Mouse (Mus musculus) CD8-positive naive resting alpha-beta T cell, adult 57 days (primary cell): ENCODE data around the gene Treml1. TPM values are rescaled to one million over a fixed set of nuclear protein-coding genes. Genes with fewer than 3 reads are reported as not detected.

Source experiments
- total RNA-seq: library from RNA; stranded (reverse); gene quantifications from one replicate; pipeline ENCODE4 v1.2.4, GENCODE M21; 2023

Gene Treml1
- total RNA-seq: not detected

GRCm38 (mm10) chr17:48359616-48360015 is at the start of gene Treml1:
Treml1 (plus strand) TSS chr17:48359916.

GRCm38 (mm10) chr17:48315905-48316579 is 43.7 kb upstream of the Treml1 start, which contains the start of gene B430306N03Rik:
B430306N03Rik (plus strand) TSS chr17:48316141.

GRCm38 (mm10) chr17:48346231-48346630 is 13.5 kb upstream of the Treml1 start, which contains the start of gene Trem2:
Trem2 (plus strand) TSS chr17:48346401.

GRCm38 (mm10) chr17:48409380-48410298 is 49.9 kb downstream of the Treml1 start, which contains the start of the genes Nfya and Oard1:
Nfya (minus strand) TSS chr17:48409906.
Oard1 (plus strand) TSS chr17:48410014.

Other genes with a start within 250 kb of the Treml1 start
- not detected for gene 9830107B12Rik, start 213.6 kb upstream of the Treml1 start, total RNA-seq
- gene A530064D06Rik, start 192.6 kb upstream of the Treml1 start, total RNA-seq: 1.6 TPM
- gene Trem1, start 127.1 kb upstream of the Treml1 start, total RNA-seq: 1.2 TPM
- gene Trem3, start 112.1 kb upstream of the Treml1 start, total RNA-seq: 0.89 TPM
- 2.9 TPM for gene Treml4, start 95.6 kb upstream of the Treml1 start, total RNA-seq
- 78.0 TPM for gene Treml2, start 60.4 kb upstream of the Treml1 start, total RNA-seq
- 3.5 TPM for gene B430306N03Rik, start 43.8 kb upstream of the Treml1 start, total RNA-seq
- not detected for gene Trem2, start 13.5 kb upstream of the Treml1 start, total RNA-seq
- 75.1 TPM for gene Nfya, start 50.0 kb downstream of the Treml1 start, total RNA-seq
- gene Oard1, start 50.1 kb downstream of the Treml1 start, total RNA-seq: 28.4 TPM
- 2.9 TPM for gene Apobec2, start 73.0 kb downstream of the Treml1 start, total RNA-seq
- gene Tspo2, start 91.6 kb downstream of the Treml1 start, total RNA-seq: 1.3 TPM
- gene Unc5cl, start 95.0 kb downstream of the Treml1 start, total RNA-seq: 17.2 TPM